Mouse (Mus musculus): Measurements from ENCODE around the gene P3h2. TPM values are rescaled to one million over a fixed set of nuclear protein-coding genes. Genes with fewer than 3 reads are reported as not detected.

Gene P3h2
- polyA plus RNA-seq, 1 experiment from 2014 or later: 0.71 TPM

DNA sequence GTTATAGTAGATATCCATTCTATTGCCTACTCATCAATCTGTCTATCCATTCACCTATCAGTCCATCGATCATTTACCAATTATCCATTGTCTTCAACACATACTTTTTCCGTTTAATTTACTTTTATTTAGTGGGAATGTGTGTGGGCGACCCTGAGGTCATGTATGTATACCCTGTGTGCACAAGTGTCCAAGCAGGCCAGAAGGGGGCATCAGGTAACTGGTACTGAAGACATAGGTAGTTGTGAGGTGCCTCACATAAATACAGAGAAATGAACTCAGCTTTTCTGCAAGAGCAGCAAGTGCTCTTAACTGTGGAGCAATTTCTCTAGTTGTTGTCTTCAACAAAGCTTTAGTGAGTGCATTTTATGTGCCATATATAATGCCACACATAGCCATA lies 79.2 kb downstream of the P3h2 start:
- no peak for ATAC-seq (ENCODE audit: low read depth)
- no peak overlapping the region for H3K4me2 ChIP-seq (ENCODE audit: low read depth, low read length)
- 59% methylated on average over 3 of the region's 3 CpGs for WGBS (ENCODE audit: insufficient replicate concordance)
- H3K4me3 ChIP-seq (ENCODE audit: low read depth, low read length): no peak overlapping the region
- no peaks in the 10 kb centered on the region for H3K4me1 ChIP-seq (ENCODE audit: control insufficient read depth, low read depth, low read length)
- H3K9me3 ChIP-seq (replicated peaks; ENCODE audit: control insufficient read depth, low read length): no peaks in the 10 kb centered on the region
- H3K27me3 ChIP-seq (ENCODE audit: control insufficient read depth, insufficient read depth, low read depth, low read length): no peaks in the 10 kb centered on the region
- no peaks in the 10 kb centered on the region for H3K36me3 ChIP-seq (ENCODE audit: control insufficient read depth, insufficient read depth)
- H3K9ac ChIP-seq (ENCODE audit: low read depth, low read length): no peak overlapping the region
- no peak overlapping the region for H3K27ac ChIP-seq (ENCODE audit: low read length)

DNA sequence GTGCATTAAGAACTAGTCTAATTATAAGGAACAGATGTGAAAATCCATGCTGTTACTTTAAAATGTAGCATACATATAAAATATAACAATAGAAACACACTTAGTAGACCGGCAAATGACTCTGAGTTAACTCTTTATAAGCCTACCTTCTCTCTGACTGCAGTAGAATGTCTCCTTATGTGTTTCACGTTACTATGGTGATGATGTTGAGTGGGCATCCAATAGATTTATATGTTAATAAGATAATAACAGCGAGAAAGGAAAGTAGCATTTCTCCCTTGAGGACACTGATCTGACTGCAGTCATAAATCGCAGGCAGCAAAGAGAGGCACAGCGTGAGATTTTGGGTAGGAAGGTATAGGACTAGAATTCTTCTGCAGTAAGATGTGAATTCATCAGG lies 81.0 kb downstream of the P3h2 start:
- H3K9me3 ChIP-seq (replicated peaks; ENCODE audit: control insufficient read depth, low read length): no peaks in the 10 kb centered on the region
- no peak for ATAC-seq (ENCODE audit: low read depth)
- 61% methylated on average over 5 of the region's 5 CpGs for WGBS (ENCODE audit: insufficient replicate concordance)

DNA sequence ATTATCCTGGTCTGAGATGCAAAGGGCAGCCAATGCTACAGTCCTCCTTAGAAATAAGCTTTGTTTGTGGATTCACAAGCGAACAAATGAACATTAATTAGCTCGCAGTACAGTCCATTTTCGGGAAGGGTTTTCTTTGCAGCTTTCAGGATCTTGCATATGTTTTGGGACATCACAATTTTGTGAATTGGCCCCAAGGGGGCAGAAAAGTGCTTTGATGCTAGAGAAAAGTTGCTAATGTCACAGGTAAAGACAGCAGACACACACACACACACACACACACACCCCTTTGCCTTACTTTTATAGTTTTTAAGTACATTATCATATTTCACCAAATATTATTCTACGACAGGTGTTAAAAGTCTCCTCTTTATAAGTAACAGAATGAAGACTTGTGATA lies 82.2 kb downstream of the P3h2 start:
- Histone ChIP-seq H3K27me3 (ENCODE audit: control insufficient read depth, insufficient read depth, low read depth, low read length) (no peaks in the 10 kb centered on the region), H3K4me3 (ENCODE audit: low read depth, low read length) (no peak overlapping the region), H3K4me1 (ENCODE audit: control insufficient read depth, low read depth, low read length) (no peaks in the 10 kb centered on the region), H3K27ac (ENCODE audit: low read length) (no peak overlapping the region), H3K9me3 (replicated peaks; ENCODE audit: control insufficient read depth, low read length) (no peaks in the 10 kb centered on the region), H3K9ac (ENCODE audit: low read depth, low read length) (no peak overlapping the region), H3K4me2 (ENCODE audit: low read depth, low read length) (no peak overlapping the region), H3K36me3 (ENCODE audit: control insufficient read depth, insufficient read depth) (no peaks in the 10 kb centered on the region)
- ATAC-seq (ENCODE audit: low read depth): no peak
- WGBS (ENCODE audit: insufficient replicate concordance): 65% methylated on average over 4 of the region's 4 CpGs

More for the DNA sequence above, 81.0 kb downstream of the P3h2 start:
- Histone ChIP-seq H3K36me3 (ENCODE audit: control insufficient read depth, insufficient read depth) (no peaks in the 10 kb centered on the region), H3K4me2 (ENCODE audit: low read depth, low read length) (no peak overlapping the region), H3K27me3 (ENCODE audit: control insufficient read depth, insufficient read depth, low read depth, low read length) (no peaks in the 10 kb centered on the region), H3K4me3 (ENCODE audit: low read depth, low read length) (no peak overlapping the region), H3K9ac (ENCODE audit: low read depth, low read length) (no peak overlapping the region), H3K27ac (ENCODE audit: low read length) (no peak overlapping the region), H3K4me1 (ENCODE audit: control insufficient read depth, low read depth, low read length) (no peaks in the 10 kb centered on the region)

DNA sequence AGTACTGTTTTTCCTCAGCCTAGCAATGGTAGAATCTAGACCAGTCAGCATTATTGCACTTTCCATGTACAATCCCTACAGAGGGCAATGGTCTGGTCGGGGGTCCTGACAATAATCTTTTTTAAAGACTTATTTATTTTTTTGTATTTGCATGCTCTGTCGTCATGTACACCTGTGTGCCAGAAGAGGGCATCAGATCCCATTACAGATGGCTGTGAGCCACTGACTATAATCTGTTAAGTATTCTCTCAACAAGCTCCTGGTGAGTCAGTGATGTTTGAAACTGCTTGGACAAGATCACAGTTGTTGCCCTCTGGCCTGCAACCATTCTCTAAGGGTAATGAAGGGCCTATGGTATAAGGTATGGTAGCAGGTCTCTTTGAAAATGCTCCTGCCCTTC lies 83.8 kb downstream of the P3h2 start:
- Histone ChIP-seq H3K9ac (ENCODE audit: low read depth, low read length) (no peak overlapping the region), H3K36me3 (ENCODE audit: control insufficient read depth, insufficient read depth) (no peaks in the 10 kb centered on the region), H3K4me3 (ENCODE audit: low read depth, low read length) (no peak overlapping the region), H3K4me2 (ENCODE audit: low read depth, low read length) (no peak overlapping the region), H3K27ac (ENCODE audit: low read length) (no peak overlapping the region), H3K4me1 (ENCODE audit: control insufficient read depth, low read depth, low read length) (no peaks in the 10 kb centered on the region), H3K9me3 (replicated peaks; ENCODE audit: control insufficient read depth, low read length) (no peaks in the 10 kb centered on the region), H3K27me3 (ENCODE audit: control insufficient read depth, insufficient read depth, low read depth, low read length) (no peaks in the 10 kb centered on the region)
- 40% methylated on average over 2 of the region's 2 CpGs for WGBS (ENCODE audit: insufficient replicate concordance)
- no peak for ATAC-seq (ENCODE audit: low read depth)

DNA sequence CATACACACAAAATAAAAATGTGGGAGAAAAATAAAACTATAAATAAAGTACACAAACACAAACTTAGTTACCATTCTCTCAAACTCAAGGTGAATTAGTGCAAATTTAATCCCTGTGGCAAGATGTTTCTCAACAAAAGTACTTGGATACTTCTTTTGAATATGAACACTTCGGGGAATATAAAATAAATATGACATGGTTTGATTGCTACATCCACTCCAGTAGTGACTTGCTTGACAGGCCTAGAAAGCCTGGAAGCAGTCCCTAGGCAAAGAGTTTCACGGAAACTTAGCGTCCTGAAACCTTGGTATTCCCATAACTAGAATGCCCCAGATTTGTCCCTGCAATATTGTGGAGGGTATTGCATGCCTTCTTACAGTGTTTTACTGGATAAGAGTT lies 99.8 kb downstream of the P3h2 start:
- no peak overlapping the region for H3K9ac ChIP-seq (ENCODE audit: low read depth, low read length)
- 66% methylated on average over 3 of the region's 3 CpGs for WGBS (ENCODE audit: insufficient replicate concordance)
- no peak for ATAC-seq (ENCODE audit: low read depth)
- no peaks in the 10 kb centered on the region for H3K4me1 ChIP-seq (ENCODE audit: control insufficient read depth, low read depth, low read length)
- H3K9me3 ChIP-seq (replicated peaks; ENCODE audit: control insufficient read depth, low read length): no peaks in the 10 kb centered on the region
- H3K36me3 ChIP-seq (ENCODE audit: control insufficient read depth, insufficient read depth): no peaks in the 10 kb centered on the region
- H3K4me3 ChIP-seq (ENCODE audit: low read depth, low read length): no peak overlapping the region
- H3K27ac ChIP-seq (ENCODE audit: low read length): no peak overlapping the region
- no peaks in the 10 kb centered on the region for H3K27me3 ChIP-seq (ENCODE audit: control insufficient read depth, insufficient read depth, low read depth, low read length)
- no peak overlapping the region for H3K4me2 ChIP-seq (ENCODE audit: low read depth, low read length)

DNA sequence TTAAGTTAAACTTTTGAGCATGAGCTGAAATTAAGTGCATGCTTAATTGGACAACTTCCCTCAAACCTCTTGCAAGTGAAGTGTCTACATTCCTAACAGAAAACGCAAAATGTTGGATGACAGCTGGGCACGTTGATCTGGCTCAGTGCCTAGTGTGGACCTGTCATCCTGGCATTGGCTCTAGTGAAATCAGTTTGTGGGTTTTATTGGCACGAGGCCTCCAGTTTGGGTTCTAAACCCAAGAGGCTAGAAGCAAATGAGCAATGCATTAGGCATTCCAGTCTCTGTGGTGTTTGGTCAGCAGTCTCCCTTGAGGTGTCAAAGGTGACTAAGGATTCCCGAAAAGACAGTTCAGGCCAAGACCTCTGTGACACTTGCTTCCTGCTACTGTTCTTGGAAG lies 102.3 kb downstream of the P3h2 start:
- H3K9ac ChIP-seq (ENCODE audit: low read depth, low read length): no peak overlapping the region
- no peaks in the 10 kb centered on the region for H3K4me1 ChIP-seq (ENCODE audit: control insufficient read depth, low read depth, low read length)
- no peak overlapping the region for H3K4me3 ChIP-seq (ENCODE audit: low read depth, low read length)
- no peak for ATAC-seq (ENCODE audit: low read depth)
- no peaks in the 10 kb centered on the region for H3K27me3 ChIP-seq (ENCODE audit: control insufficient read depth, insufficient read depth, low read depth, low read length)
- H3K9me3 ChIP-seq (replicated peaks; ENCODE audit: control insufficient read depth, low read length): no peaks in the 10 kb centered on the region
- H3K36me3 ChIP-seq (ENCODE audit: control insufficient read depth, insufficient read depth): no peaks in the 10 kb centered on the region
- no peak overlapping the region for H3K4me2 ChIP-seq (ENCODE audit: low read depth, low read length)
- 59% methylated on average over 4 of the region's 4 CpGs for WGBS (ENCODE audit: insufficient replicate concordance)
- no peak overlapping the region for H3K27ac ChIP-seq (ENCODE audit: low read length)

DNA sequence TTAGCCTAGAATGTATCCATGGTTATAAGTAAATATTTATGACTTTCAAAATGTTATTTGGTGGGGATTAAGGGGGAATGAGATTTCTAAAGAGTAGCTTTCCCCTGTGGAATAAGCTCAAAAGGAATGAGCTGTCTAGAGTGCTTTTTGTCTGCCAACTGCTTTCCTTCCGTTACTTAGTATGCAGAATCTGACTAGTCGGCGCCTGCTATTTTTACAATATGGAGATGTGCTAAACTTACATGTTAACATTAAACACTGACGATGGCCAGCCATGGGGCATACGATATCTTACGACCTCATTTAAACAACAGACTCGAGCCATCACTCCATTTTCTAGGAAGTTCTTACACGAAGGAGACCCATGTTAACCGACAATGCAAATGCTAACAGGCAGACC lies 102.7 kb downstream of the P3h2 start:
- 81% methylated on average over 9 of the region's 9 CpGs for WGBS (ENCODE audit: insufficient replicate concordance)
- Histone ChIP-seq H3K27ac (ENCODE audit: low read length) (no peak overlapping the region), H3K36me3 (ENCODE audit: control insufficient read depth, insufficient read depth) (no peaks in the 10 kb centered on the region), H3K9ac (ENCODE audit: low read depth, low read length) (no peak overlapping the region), H3K4me1 (ENCODE audit: control insufficient read depth, low read depth, low read length) (no peaks in the 10 kb centered on the region), H3K9me3 (replicated peaks; ENCODE audit: control insufficient read depth, low read length) (no peaks in the 10 kb centered on the region), H3K27me3 (ENCODE audit: control insufficient read depth, insufficient read depth, low read depth, low read length) (no peaks in the 10 kb centered on the region), H3K4me2 (ENCODE audit: low read depth, low read length) (no peak overlapping the region), H3K4me3 (ENCODE audit: low read depth, low read length) (no peak overlapping the region)
- ATAC-seq (ENCODE audit: low read depth): no peak

DNA sequence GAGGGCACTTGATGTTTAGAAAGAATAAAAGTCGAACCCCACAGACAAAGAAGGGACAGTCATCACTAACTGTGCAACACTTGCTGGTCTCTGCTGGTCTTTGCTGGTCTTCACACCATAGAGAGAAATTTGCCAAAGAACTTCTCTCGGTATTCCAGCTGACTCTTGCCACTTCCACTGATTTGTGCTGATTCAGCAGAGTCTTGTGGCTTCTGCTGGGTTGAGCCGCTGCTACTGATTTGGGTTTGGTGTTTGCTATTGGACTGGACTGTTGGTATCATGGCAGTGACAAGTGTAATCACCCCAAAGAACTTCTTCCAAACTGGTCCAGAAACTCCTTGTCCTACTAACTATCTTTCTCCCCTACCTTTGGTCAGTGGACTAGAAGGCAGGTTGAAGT lies 111.0 kb downstream of the P3h2 start:
- H3K27me3 ChIP-seq (ENCODE audit: control insufficient read depth, insufficient read depth, low read depth, low read length): no peaks in the 10 kb centered on the region
- H3K9ac ChIP-seq (ENCODE audit: low read depth, low read length): no peak overlapping the region
- no peak overlapping the region for H3K4me3 ChIP-seq (ENCODE audit: low read depth, low read length)
- ATAC-seq (ENCODE audit: low read depth): no peak
- no peaks in the 10 kb centered on the region for H3K4me1 ChIP-seq (ENCODE audit: control insufficient read depth, low read depth, low read length)
- H3K4me2 ChIP-seq (ENCODE audit: low read depth, low read length): no peak overlapping the region
- H3K27ac ChIP-seq (ENCODE audit: low read length): no peak overlapping the region
- WGBS (ENCODE audit: insufficient replicate concordance): 73% methylated on average over 3 of the region's 3 CpGs
- no peaks in the 10 kb centered on the region for H3K9me3 ChIP-seq (replicated peaks; ENCODE audit: control insufficient read depth, low read length)
- H3K36me3 ChIP-seq (ENCODE audit: control insufficient read depth, insufficient read depth): no peaks in the 10 kb centered on the region

DNA sequence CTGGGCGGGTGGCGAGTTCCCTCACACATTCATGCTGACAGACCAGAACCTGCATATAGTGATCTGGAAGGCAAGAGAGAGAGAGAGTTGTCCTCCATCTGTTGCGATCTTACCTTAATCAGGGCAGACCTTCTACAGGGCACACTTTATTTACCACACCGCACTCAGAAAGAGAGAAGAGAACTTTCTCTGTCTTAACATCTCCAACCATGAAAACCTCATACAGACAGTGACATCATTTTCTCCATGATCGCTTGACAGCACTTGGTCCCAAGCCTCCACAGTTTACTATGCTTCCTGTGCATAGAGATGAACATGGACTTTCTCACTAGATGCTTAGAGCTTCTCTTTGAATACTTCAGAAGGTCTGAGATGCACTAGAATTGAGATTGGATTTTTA lies 118.4 kb downstream of the P3h2 start:
- ATAC-seq (ENCODE audit: low read depth): no peak
- WGBS (ENCODE audit: insufficient replicate concordance): 73% methylated on average over 5 of the region's 5 CpGs
- no peak overlapping the region for H3K4me3 ChIP-seq (ENCODE audit: low read depth, low read length)

DNA sequence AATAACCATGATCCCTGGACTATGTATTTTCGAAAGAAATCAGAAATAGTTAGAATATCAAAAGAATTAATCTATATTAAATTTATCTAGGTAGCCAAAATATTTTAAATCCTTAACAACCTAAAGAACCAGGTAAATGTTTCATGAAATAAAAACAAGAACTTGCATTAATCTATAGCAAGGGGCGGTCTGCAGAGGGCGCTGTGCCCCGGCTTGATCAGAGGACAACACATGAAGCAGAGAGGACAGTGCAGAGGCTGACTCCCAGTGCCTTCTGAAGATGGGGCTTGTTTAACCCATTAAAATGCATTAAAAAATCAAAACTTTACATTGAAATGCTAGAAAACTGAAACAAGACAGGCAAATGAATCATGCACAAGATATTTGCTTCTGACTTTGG lies 121.9 kb downstream of the P3h2 start:
- WGBS (ENCODE audit: insufficient replicate concordance): 30% methylated on average over 4 of the region's 4 CpGs

More for the DNA sequence above, 118.4 kb downstream of the P3h2 start:
- H3K9me3 ChIP-seq (replicated peaks; ENCODE audit: control insufficient read depth, low read length): no peaks in the 10 kb centered on the region
- H3K4me1 ChIP-seq (ENCODE audit: control insufficient read depth, low read depth, low read length): no peaks in the 10 kb centered on the region
- no peaks in the 10 kb centered on the region for H3K27me3 ChIP-seq (ENCODE audit: control insufficient read depth, insufficient read depth, low read depth, low read length)
- H3K36me3 ChIP-seq (ENCODE audit: control insufficient read depth, insufficient read depth): no peaks in the 10 kb centered on the region
- no peak overlapping the region for H3K27ac ChIP-seq (ENCODE audit: low read length)
- H3K4me2 ChIP-seq (ENCODE audit: low read depth, low read length): no peak overlapping the region
- no peak overlapping the region for H3K9ac ChIP-seq (ENCODE audit: low read depth, low read length)

More for the DNA sequence above, 121.9 kb downstream of the P3h2 start:
- Histone ChIP-seq H3K4me3 (ENCODE audit: low read depth, low read length) (no peak overlapping the region), H3K9me3 (replicated peaks; ENCODE audit: control insufficient read depth, low read length) (no peaks in the 10 kb centered on the region), H3K27me3 (ENCODE audit: control insufficient read depth, insufficient read depth, low read depth, low read length) (no peaks in the 10 kb centered on the region), H3K9ac (ENCODE audit: low read depth, low read length) (no peak overlapping the region), H3K36me3 (ENCODE audit: control insufficient read depth, insufficient read depth) (no peaks in the 10 kb centered on the region), H3K4me1 (ENCODE audit: control insufficient read depth, low read depth, low read length) (no peaks in the 10 kb centered on the region), H3K27ac (ENCODE audit: low read length) (no peak overlapping the region), H3K4me2 (ENCODE audit: low read depth, low read length) (no peak overlapping the region)
- ATAC-seq (ENCODE audit: low read depth): no peak
